Mouse (Mus musculus) ovary, postnatal 36 days (tissue): ENCODE measurements around the gene Fank1.
A peak's percentile ranks its signal among the peaks of the same experiment; 100 is the strongest.

Experiments
- DNase-seq: peaks from one replicate; pipeline ENCODE4 v3.0.0; 2022; ENCODE audit warnings: low spot score, mixed read lengths

Gene Fank1

GRCm38 (mm10) chr7:133768517-133768916 lies 8.1 kb upstream of the Fank1 start:
- DNase-seq, result no peak

- DNase-seq, result no peak
Measured at GRCm38 (mm10) chr7:133775179-133775578, 1.5 kb upstream of the Fank1 start.

DNA sequence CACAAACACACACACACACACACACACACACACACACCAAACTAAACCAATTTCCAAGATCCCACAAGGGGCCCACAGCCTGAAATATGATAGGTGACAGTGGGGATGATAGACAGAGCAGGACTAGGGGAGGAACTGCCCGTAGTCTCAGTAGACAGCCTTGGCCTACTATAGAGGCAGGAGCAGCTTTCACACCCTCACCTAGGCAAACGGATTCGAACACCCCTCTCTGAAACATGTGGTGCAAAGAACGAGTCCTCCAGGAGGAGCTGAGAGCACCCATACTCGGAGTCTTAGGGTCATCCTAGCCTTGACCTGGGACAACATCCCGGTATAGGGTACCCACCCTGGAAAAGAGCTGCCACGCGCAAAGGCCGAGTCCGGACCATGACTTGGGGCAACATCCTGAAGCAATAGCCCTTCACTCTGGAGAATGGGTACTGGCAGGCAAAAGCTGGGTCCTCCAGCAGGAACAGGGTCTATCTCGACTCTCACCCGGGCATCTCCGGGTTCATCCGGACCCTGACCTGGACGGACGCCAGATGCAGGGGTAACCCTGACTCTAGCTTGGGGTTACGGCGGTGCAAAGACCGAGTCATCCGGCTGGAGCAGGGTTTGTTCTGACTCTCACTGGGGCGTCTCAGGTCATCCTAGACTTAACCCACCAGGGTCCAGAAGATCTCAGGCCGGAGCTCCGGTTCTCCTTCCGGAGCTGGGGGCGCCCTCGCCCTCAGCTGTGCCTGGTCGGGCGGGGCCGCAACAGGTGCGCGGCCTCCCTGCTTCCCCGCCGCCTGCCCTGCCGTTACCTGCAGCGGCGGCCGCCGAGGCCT lies 650 bp upstream of the Fank1 start:
- peak; percentile 48 for DNase-seq

GRCm38 (mm10) chr7:133781583-133781982 lies 4.9 kb downstream of the Fank1 start:
- no peak for DNase-seq

- no peak for DNase-seq
Measured at GRCm38 (mm10) chr7:133781991-133782390, 5.3 kb downstream of the Fank1 start.

DNA sequence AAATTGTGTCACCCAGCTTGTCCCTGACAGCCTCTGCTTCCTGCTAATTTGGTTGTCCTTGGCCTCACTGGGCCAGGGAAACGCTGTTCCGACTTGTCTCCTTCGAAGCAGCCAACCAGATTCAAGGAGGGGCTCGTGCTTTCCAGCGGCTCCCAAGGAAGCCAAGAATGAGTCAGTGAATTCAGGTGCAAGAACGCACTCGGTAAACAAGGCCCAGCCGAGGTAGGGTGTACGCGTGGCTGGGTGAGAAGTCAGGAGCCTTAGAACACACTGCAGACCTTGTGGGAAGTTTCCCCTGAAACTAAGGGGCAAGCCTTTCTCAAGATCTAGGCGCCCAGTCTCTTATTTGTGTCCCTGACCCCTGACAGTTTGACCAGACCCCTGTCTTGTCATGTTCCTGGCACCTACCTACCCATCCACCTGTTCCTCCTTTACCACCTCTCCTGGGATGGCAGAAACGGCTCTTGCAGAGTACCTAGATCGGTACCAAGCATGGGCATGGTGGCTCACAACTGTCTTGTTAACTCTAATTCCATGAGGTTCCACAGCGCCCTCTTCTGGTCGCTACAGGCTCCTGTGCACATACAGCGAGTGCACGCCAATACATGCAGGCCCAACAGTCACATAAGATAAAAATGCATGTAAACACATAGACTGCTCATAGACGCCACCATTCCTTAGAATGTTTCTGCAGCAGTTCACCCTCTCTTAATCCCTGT lies 6.2 kb downstream of the Fank1 start, which contains the start of gene Dhx32:
TSS of gene Dhx32 (minus strand) at position 10 of the 719 bp plus-strand sequence.
- DNase-seq, result peak; percentile 76

GRCm38 (mm10) chr7:133787571-133787970 lies 10.9 kb downstream of the Fank1 start:
- no peak for DNase-seq

DNA sequence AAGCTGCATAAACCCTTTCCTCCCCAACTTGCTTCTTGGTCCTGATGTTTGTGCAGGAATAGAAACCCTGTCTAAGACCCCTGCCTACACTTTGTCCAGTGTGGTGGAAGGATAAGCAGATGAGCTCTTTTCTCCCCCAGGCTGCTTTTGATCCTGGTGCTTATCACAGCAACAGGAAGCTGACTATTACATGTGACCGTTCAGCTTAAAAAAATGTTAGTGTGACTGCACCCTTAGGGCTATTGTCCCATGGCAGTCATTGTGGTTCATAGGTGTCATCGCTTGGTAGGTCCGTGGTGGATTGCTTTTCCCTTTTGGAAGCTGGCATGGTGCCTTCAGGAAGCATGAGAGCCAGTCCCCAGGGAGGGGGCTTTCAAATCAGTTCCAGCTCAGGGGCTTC lies 11.5 kb downstream of the Fank1 start:
- DNase-seq, result no peak

GRCm38 (mm10) chr7:133790171-133790570 lies 13.5 kb downstream of the Fank1 start:
- no peak for DNase-seq

DNA sequence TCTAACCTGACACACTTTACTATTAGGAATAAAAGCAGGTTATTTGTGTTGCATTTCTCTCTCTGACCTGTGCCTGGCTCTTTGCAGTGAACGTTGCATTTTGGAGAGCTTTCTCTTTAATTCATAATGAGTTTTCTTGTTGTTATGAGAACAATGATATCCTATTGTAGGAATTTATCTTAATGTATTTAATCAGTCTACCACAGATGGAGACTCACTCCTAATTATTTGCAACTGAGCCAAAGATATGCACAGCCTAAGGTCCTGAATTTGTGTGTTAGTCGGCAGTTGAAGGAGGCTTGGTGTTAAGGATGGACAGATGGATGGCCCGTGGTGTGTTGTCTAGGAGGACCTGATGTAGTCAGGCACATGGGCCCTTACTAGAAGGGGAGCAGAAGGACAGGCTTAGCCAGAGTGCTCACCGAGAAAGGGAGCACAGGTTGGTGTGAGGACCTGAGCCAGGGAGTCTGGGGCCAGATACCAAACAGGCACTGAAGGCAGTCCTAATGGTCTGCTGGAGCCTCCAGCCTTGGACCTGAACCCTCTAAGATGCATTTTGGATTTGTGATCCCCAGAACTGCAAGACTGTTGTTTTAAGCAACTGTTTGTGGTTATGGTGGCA lies 14.1 kb downstream of the Fank1 start:
- no peak for DNase-seq

DNA sequence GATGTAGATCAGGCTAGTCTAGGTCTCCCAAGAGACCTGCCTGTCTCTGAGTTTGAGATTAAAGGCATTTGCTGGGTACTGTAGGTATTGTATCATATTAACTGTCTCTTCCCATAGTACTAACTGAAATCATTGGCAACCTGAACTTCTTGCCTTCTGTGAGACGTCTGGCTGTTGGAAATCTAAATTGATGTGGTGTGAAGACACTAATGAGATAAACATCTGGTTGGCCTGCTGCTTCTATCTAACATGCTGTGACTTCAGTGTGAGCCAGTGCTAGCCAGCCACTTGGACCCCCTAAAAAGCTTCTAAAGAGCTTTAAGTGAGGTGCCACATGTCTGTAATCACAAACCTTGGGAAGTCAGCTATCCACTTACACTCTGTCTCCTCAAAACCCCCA lies 16.1 kb downstream of the Fank1 start:
- DNase-seq, result no peak

GRCm38 (mm10) chr7:133793248-133794131 lies 16.8 kb downstream of the Fank1 start:
- peak; percentile 16 for DNase-seq

DNA sequence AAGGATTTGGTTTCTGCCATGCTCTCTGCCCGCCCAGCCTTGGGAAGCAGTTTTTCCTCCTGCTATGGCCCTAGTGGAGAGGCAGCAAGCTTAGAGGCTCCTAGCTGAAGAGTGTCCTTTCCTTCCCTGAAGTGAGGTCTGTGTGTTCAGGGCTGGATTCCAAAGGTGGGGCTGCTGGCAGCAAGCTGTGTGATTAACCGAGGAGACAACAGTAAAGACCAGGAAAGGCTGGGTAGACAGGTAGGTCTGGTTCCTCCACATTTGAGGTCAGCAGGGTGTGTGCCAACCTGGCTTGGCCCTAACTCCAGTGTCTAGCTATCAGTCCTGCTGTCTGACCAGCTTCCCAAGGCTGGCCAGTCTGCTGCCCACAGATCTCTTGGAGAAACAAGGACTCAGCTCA lies 18.1 kb downstream of the Fank1 start:
- DNase-seq, result peak; percentile 13

DNA sequence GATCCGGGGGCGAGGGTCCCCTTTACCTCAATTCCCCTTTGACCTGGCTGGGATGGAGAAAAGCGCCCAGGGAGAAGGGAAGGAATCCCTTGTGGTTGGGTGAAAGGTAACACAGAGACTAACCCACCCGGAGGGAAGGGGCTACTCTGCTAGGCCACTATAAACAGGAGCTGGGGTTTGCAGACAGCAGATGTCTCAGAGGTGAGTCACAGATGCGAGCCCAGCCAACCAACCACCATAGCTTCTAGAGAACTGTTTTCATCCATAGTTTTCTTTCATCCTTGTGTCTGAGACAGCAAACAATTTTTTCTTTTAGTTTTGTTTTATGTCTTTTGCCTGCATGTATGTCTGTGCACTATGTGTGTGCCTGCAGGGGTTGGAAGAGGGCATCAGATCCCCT lies 23.3 kb downstream of the Fank1 start:
- DNase-seq, result no peak

DNA sequence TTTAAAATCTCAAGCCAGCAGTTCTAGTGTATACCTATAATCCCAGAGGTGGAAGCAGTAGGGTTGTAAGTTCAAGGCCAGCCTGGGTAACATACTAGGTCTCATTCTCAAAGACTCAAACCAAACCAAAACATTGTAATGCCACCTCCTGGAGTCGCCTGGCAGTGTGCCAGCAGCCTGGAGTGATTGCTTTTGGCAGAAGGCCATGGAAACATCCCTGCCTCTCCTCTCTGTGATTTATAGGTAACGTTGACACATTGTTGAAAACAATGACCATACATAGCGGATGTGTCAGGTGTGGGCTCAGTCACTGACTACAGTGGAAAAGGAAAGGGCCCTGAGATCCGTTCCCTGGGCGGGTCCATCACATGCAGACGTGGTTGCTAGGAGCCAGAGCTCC lies 25.2 kb downstream of the Fank1 start:
- DNase-seq, result no peak

GRCm38 (mm10) chr7:133805614-133806175 lies 29.0 kb downstream of the Fank1 start:
- peak; percentile 59 for DNase-seq

DNA sequence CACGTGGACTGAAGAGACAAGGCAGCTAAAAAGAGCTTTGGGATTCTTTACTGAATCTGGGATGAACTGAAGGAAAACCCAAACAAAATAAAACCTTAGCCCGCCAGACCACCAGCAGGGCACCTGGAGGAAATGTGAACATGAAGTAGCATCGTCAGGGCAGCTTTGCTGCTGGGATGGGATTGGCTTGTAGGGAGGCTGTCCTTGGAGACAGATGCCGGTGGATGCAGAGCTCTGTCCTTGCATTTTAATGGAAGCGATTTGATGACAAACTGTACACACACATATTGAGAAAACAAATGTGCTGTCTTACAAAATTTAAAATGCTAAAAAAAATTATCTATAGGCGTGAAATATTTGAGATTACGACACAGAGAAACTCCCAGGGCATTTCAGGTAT lies 36.3 kb downstream of the Fank1 start:
- no peak for DNase-seq

GRCm38 (mm10) chr7:133813331-133813730 lies 36.7 kb downstream of the Fank1 start:
- DNase-seq, result no peak

GRCm38 (mm10) chr7:133823751-133824150 lies 47.1 kb downstream of the Fank1 start:
- DNase-seq, result no peak

GRCm38 (mm10) chr7:133824579-133824978 lies 47.9 kb downstream of the Fank1 start:
- DNase-seq, result no peak

GRCm38 (mm10) chr7:133828514-133828913 lies 51.9 kb downstream of the Fank1 start:
- no peak for DNase-seq

- no peak for DNase-seq
Measured at GRCm38 (mm10) chr7:133829579-133829978, 52.9 kb downstream of the Fank1 start.
